Mouse (Mus musculus): ENCODE data around the gene Ttll2. TPM values are rescaled to one million over a fixed set of nuclear protein-coding genes. Genes with fewer than 3 reads are reported as not detected.
"Not testable (repeated sequence)": the region's sequence is repeated elsewhere in the genome, so short reads cannot be mapped to it uniquely, and the experiment has no call there.

The Ttll2 gene
- total RNA-seq, 2 experiments from 2014 or later = not detected

- not testable (repeated sequence) for DNase-seq (ENCODE audit: low spot score in 2 of 2)
Observed at GRCm38 (mm10) chr17:7365615-7366014, 13.1 kb upstream of the Ttll2 start.

GRCm38 (mm10) chr17:7360749-7361465, 8.4 kb upstream of the Ttll2 start:
- DNase-seq (ENCODE audit: low spot score in 2 of 2) = peak in 1 of 2 experiments; percentile 45

- not testable (repeated sequence) for DNase-seq (ENCODE audit: low spot score in 2 of 2)
Observed at GRCm38 (mm10) chr17:7359806-7360205, 7.3 kb upstream of the Ttll2 start.

- not testable (repeated sequence) for DNase-seq (ENCODE audit: low spot score in 2 of 2)
Observed at GRCm38 (mm10) chr17:7348765-7349164, 3.7 kb downstream of the Ttll2 start.

- DNase-seq (ENCODE audit: low spot score in 2 of 2) = not testable (repeated sequence)
Observed at GRCm38 (mm10) chr17:7337381-7337780, 15.1 kb downstream of the Ttll2 start.

- DNase-seq (ENCODE audit: low spot score in 2 of 2) = not testable (repeated sequence)
Observed at GRCm38 (mm10) chr17:7332745-7333144, 19.8 kb downstream of the Ttll2 start.

- DNase-seq (ENCODE audit: low spot score in 2 of 2) = not testable (repeated sequence)
Observed at GRCm38 (mm10) chr17:7326415-7326814, 26.1 kb downstream of the Ttll2 start.

GRCm38 (mm10) chr17:7324346-7324745, 28.1 kb downstream of the Ttll2 start, which contains the start of gene Tcp10a:
Tcp10a (plus strand) TSS chr17:7324646.
- DNase-seq (ENCODE audit: low spot score in 2 of 2) = not testable (repeated sequence)

GRCm38 (mm10) chr17:7319789-7320188, 32.7 kb downstream of the Ttll2 start:
- DNase-seq (ENCODE audit: low spot score in 2 of 2) = not testable (repeated sequence)

GRCm38 (mm10) chr17:7315693-7316382, 36.7 kb downstream of the Ttll2 start:
- DNase-seq (ENCODE audit: low spot score in 2 of 2) = not testable (repeated sequence)

GRCm38 (mm10) chr17:7306278-7307196, 46.0 kb downstream of the Ttll2 start:
- peak; percentile 68 to 78 for DNase-seq (ENCODE audit: low spot score in 2 of 2)

Other genes with a start within 250 kb of the Ttll2 start
- gene Rps6ka2, start 182.6 kb downstream of the Ttll2 start, total RNA-seq (2021) = 10 to 100 TPM; 29.2 to 30.0 TPM
- under 1 TPM in 1 of 2 experiments, not detected in 1; 0.16 TPM for gene Tcp10a, start 28.1 kb downstream of the Ttll2 start, total RNA-seq (2021)
- gene Gm49630, start 19.3 kb upstream of the Ttll2 start, total RNA-seq (2021) = not detected
- not detected for gene Unc93a2, start 32.8 kb upstream of the Ttll2 start, total RNA-seq (2021)